Mouse (Mus musculus): Measurements from ENCODE around the gene Cdkl3. TPM values are rescaled to one million over a fixed set of nuclear protein-coding genes. Genes with fewer than 3 reads are reported as not detected.

The Cdkl3 gene
- total and polyA plus RNA-seq, 2 experiments from 2014 or later, result 12.7 to 37.6 TPM

DNA sequence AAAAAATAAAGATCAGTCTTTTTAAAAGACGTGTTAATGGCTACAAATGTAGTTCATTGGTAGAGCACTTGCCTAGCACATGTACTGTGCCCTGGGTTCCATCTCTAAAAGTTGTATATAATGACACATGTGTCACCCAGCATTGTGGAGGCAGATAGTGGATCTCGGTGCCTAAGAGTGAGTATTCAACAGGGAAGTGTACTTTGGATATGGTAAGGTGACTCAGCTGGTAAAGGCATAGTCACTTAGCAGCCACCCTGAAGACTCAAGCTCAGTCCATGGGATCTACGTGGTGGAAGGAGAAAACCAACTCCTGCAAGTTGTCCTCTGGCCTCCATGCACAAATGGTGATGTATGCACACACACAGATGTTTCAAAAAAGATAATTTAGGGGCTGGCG lies 120.4 kb downstream of the Cdkl3 start:
- Histone ChIP-seq H3K4me3 (ENCODE audit: low read length) (no peak overlapping the region), H3K4me2 (ENCODE audit: low read depth, low read length) (no peak overlapping the region), H3K4me1 (ENCODE audit: insufficient read depth, low read length) (no peaks in the 10 kb centered on the region), H3K9ac (replicated peaks; ENCODE audit: low read length) (no peak overlapping the region), H3K36me3 (ENCODE audit: insufficient read depth, low read length) (peaks cover 36% of the 10 kb centered on the region), H3K27ac (no peak overlapping the region), H3K27me3 (ENCODE audit: insufficient read depth, low read length) (no peaks in the 10 kb centered on the region), H3K9me3 (ENCODE audit: low read length) (no peaks in the 10 kb centered on the region)
- no peak for TF ChIP-seq CTCF (IDR thresholded peaks at IDR 0.05; ENCODE audit: low read depth)
- 95% methylated on average over 4 of the region's 4 CpGs for WGBS
- DNase-seq (ENCODE audit: low spot score) (no peak), ATAC-seq (no peak)

DNA sequence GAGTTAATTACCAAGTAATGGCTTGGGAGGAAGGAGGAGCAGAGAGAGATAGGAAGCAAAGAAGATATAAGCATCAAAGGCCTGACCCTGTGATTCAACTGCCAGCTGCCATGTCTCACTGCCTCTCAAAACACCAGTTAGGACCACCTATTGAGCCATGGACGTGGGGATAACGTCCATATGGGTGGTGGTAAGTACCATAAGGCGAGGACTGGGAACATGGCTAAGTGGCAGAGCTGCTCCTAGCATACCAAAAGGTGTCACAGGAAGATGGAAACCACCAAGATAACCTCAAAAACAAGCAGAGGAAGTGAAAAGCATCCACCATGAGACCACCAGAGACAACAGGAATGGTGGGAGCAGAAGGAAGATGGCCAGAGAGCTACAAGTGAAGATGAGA lies 123.1 kb downstream of the Cdkl3 start:
- Histone ChIP-seq H3K4me2 (ENCODE audit: low read depth, low read length) (no peak overlapping the region), H3K4me1 (ENCODE audit: insufficient read depth, low read length) (no peaks in the 10 kb centered on the region), H3K36me3 (ENCODE audit: insufficient read depth, low read length) (peaks cover 13% of the 10 kb centered on the region; the same call in 1 of the 2 replicates), H3K9me3 (ENCODE audit: low read length) (no peaks in the 10 kb centered on the region), H3K27me3 (ENCODE audit: insufficient read depth, low read length) (no peaks in the 10 kb centered on the region), H3K4me3 (ENCODE audit: low read length) (no peak overlapping the region), H3K9ac (replicated peaks; ENCODE audit: low read length) (no peak overlapping the region), H3K27ac (no peak overlapping the region)
- DNase-seq (ENCODE audit: low spot score), result no peak
- 73% methylated on average over 3 of the region's 3 CpGs for WGBS
- ATAC-seq, result no peak
- no peak for TF ChIP-seq CTCF (IDR thresholded peaks at IDR 0.05; ENCODE audit: low read depth)

DNA sequence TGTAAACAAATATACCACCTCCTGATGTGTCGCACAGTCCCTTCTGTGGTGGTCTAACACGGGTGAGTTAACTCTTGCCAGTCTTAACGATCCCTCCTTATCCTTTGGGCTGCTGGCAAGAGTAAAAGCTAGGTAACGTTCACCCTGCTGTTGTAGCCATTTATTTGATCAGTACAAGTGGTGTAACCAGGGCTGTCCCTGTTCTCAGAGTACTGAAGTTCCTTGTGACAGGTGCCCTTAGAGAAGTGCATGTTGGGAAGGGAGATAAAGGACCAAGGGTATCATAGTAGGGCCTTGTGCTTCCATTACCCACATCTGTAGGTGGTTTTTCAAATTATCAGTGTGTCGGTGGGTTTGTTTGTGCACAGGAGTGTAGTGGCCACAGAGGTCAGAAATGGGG lies 123.7 kb downstream of the Cdkl3 start:
- Histone ChIP-seq H3K4me3 (ENCODE audit: low read length) (no peak overlapping the region), H3K27me3 (ENCODE audit: insufficient read depth, low read length) (no peaks in the 10 kb centered on the region), H3K4me1 (ENCODE audit: insufficient read depth, low read length) (no peaks in the 10 kb centered on the region), H3K27ac (no peak overlapping the region), H3K4me2 (ENCODE audit: low read depth, low read length) (no peak overlapping the region), H3K36me3 (ENCODE audit: insufficient read depth, low read length) (peaks cover 8% of the 10 kb centered on the region; the same call in 1 of the 2 replicates), H3K9me3 (ENCODE audit: low read length) (no peaks in the 10 kb centered on the region), H3K9ac (replicated peaks; ENCODE audit: low read length) (no peak overlapping the region)
- no peak for DNase-seq (ENCODE audit: low spot score)
- 72% methylated on average over 5 of the region's 5 CpGs for WGBS
- ATAC-seq, result peak; percentile 9; the same call in 1 of the 2 replicates
- no peak for TF ChIP-seq CTCF (IDR thresholded peaks at IDR 0.05; ENCODE audit: low read depth)

DNA sequence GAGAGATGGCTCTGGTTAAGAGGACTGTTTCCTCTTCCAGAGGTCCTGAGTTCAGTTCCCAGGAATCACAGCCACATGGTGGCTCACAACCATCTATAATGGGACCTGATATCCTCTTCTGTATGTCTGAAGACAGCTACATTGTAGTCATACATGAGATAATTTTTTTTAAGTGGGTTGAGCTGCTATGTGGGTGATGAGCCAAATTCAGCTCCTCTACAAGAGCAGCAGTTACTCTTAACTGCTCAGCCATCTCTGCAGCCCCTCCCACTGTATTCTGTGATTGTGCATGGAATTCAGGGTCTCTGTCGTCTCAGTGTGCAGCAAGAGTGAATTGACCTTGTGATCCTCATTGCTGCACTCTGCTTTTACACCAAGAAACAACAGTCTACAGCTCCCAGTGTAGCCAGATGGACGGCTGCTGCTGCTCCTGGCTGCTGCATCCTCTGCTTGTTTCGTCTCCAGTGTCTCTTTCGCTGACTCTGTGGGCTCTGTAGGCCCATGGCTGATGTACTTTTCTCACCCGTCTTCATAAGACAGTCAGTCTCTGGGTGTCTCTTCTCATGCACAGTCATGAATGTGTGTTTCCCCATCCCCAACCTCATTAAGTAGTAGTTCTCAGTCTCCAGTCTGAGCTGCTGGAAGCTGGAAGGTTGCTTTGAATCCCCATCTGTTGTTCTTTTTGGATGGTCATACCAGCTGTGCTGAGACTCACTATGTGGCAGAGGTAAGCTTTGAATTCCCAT lies 124.5 kb downstream of the Cdkl3 start:
- no peaks in the 10 kb centered on the region for H3K27me3 ChIP-seq (ENCODE audit: insufficient read depth, low read length)
- H3K9me3 ChIP-seq (ENCODE audit: low read length), result no peaks in the 10 kb centered on the region
- H3K27ac ChIP-seq, result peak overlapping the region; percentile 32
- H3K4me2 ChIP-seq (ENCODE audit: low read depth, low read length), result no peak overlapping the region
- peaks cover 5% of the 10 kb centered on the region; the same call in 1 of the 2 replicates for H3K36me3 ChIP-seq (ENCODE audit: insufficient read depth, low read length)
- no peak for TF ChIP-seq CTCF (IDR thresholded peaks at IDR 0.05; ENCODE audit: low read depth)
- no peak overlapping the region for H3K9ac ChIP-seq (replicated peaks; ENCODE audit: low read length)
- H3K4me1 ChIP-seq (ENCODE audit: insufficient read depth, low read length), result no peaks in the 10 kb centered on the region
- WGBS, result 56% methylated on average over 5 of the region's 5 CpGs
- DNase-seq (ENCODE audit: low spot score), result peak; percentile 9
- 0 out of 2 replicates have a peak, but pooled peaks have one; percentile 31 for ATAC-seq
- no peak overlapping the region for H3K4me3 ChIP-seq (ENCODE audit: low read length)

DNA sequence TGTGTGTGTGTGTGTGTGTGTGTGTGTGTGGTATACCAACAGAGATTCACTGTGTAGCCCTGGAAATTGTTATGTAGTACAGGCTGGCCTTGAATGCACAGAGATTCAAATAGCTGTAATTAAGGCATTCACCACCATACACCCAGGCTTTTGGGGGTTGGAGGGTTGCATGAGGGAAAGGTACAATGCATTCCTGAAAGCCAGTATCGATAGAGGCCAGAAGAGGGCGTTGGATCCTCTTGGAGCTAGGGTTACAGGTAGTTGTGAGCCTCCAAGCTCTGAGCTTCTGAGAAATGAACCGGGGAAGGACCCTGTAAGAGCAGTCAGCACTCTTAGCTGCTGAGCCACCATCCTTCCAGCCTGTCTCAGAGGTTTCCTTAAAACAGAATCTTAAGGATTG lies 125.2 kb downstream of the Cdkl3 start:
- Histone ChIP-seq H3K27ac (peak overlapping the region; percentile 32; the same call in 1 of the 2 replicates), H3K9me3 (ENCODE audit: low read length) (no peaks in the 10 kb centered on the region), H3K9ac (replicated peaks; ENCODE audit: low read length) (no peak overlapping the region), H3K36me3 (ENCODE audit: insufficient read depth, low read length) (peaks cover 5% of the 10 kb centered on the region; the same call in 1 of the 2 replicates), H3K4me3 (ENCODE audit: low read length) (no peak overlapping the region), H3K4me2 (ENCODE audit: low read depth, low read length) (no peak overlapping the region), H3K27me3 (ENCODE audit: insufficient read depth, low read length) (no peaks in the 10 kb centered on the region), H3K4me1 (ENCODE audit: insufficient read depth, low read length) (no peaks in the 10 kb centered on the region)
- peak; percentile 46; the same call in 1 of the 2 replicates for ATAC-seq
- DNase-seq (ENCODE audit: low spot score), result peak; percentile 18
- 35% methylated on average over 3 of the region's 3 CpGs for WGBS
- TF ChIP-seq CTCF (IDR thresholded peaks at IDR 0.05; ENCODE audit: low read depth), result peak; percentile 40

DNA sequence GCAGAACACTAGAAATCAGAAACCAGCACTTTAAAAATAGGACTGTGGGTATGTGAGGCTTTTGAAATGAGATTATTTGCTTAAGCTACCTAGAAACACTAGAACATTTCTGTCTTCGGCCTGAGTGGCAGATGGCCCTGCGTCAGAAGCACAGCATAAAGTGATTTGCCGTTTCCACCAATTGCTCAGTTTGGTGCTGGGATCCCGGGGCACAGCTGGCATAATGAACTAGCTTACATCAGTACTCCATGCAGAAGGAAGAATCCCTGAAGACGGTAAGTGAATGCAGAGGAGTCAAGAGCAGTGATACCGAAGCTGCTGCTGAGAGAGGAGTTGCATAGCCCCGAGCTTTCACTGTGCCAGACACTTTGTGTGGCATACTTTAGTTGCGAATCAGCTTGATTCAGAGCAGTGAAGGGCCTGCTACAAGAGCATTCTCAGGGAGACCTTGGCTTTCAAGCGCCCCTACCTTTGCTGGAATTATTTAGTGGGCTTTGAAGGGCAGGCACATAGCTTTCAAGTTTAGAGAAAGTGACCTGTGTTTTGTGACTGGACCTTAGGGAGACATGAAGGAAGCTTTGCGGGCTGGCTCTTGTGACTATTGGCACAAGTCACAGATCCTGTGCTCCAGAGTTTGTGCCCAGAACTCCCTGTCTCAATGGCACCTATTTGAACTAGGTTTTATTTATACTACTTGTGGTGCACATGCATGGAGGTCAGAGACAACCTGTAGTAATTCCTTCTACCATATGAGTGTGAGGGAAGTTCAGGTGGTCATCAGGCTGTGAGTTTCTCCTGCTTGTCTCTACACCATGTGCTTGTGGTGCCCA lies 125.8 kb downstream of the Cdkl3 start:
- no peaks in the 10 kb centered on the region for H3K27me3 ChIP-seq (ENCODE audit: insufficient read depth, low read length)
- H3K27ac ChIP-seq, result peak overlapping the region; percentile 32; the same call in 1 of the 2 replicates
- H3K4me2 ChIP-seq (ENCODE audit: low read depth, low read length), result no peak overlapping the region
- H3K36me3 ChIP-seq (ENCODE audit: insufficient read depth, low read length), result no peaks in the 10 kb centered on the region
- 64% methylated on average over 10 of the region's 10 CpGs for WGBS
- DNase-seq (ENCODE audit: low spot score) (peak; percentile 38), ATAC-seq (peak; percentile 19; the same call in 1 of the 2 replicates)
- no peak for TF ChIP-seq CTCF (IDR thresholded peaks at IDR 0.05; ENCODE audit: low read depth)
- no peak overlapping the region for H3K9ac ChIP-seq (replicated peaks; ENCODE audit: low read length)
- no peaks in the 10 kb centered on the region for H3K4me1 ChIP-seq (ENCODE audit: insufficient read depth, low read length)
- H3K9me3 ChIP-seq (ENCODE audit: low read length), result no peaks in the 10 kb centered on the region
- no peak overlapping the region for H3K4me3 ChIP-seq (ENCODE audit: low read length)

Measured in hindbrain, postnatal 0 days (tissue).